ENCODE assay signal across 19 mouse cellular contexts in genomic region chr9:120081967-120082366, GRCm38 (mm10). TPM values are rescaled to one million over a fixed set of nuclear protein-coding genes. Genes with fewer than 3 reads are reported as not detected.
DNase-seq lines count a peak whose midpoint lies in the region; ATAC-seq and TF ChIP-seq lines count a peak whose summit lies in the region.
"Had no signal": no experiment of that assay in that cellular context is flagged by ENCODE, and none has a peak within 500 bp of the region (broad histone marks: within the 10 kb centered on the region; RNA-seq: fewer than 3 reads in every experiment).

No protein-coding gene starts in this region.

- peak; percentile 69 to 79 for DNase-seq in cerebellum, postnatal 14 days
- DNase-seq in left cerebral cortex, postnatal 14 days (ENCODE audit: low spot score in 2 of 2) = peak; percentile 30 to 31
- no peak for DNase-seq in left cerebral cortex, adult 8-10 months (ENCODE audit: low spot score in 2 of 2)
- peak; percentile 51 to 81 for DNase-seq in layer of hippocampus, adult 2 months (ENCODE audit: low spot score in 2 of 2)
- DNase-seq in left cerebral cortex, postnatal 4 days = peak; percentile 72
- DNase-seq in adrenal gland, postnatal 36 days = no peak
- no peak for DNase-seq in spleen, postnatal 14 days (ENCODE audit: low spot score in 2 of 2)
- DNase-seq: adrenal gland, adult 2 months; lung, postnatal 14 days; spleen, adult 18-20 months; thymus, adult 2 months had no signal

- no peak for TF ChIP-seq CTCF in layer of hippocampus, adult 2 months (conservative IDR thresholded peaks at IDR 0.05)

- peak overlapping the region; percentile 81 for H3K27ac ChIP-seq in layer of hippocampus, adult 2 months
- H3K27ac ChIP-seq: embryonic facial prominence, embryonic 15.5 days; neural tube, embryonic 15.5 days; stomach, embryonic 15.5 days had no signal

- no peak overlapping the region for H3K4me3 ChIP-seq in layer of hippocampus, adult 2 months
- H3K4me3 ChIP-seq: embryonic facial prominence, embryonic 15.5 days; neural tube, embryonic 15.5 days; stomach, embryonic 15.5 days had no signal

- ATAC-seq in cerebellum, adult (ENCODE audit: insufficient number of reproducible peaks, low FRiP score, low TSS enrichment) = no peak
- ATAC-seq: liver, postnatal 0 days had no signal

- intact Hi-C loops in left cerebral cortex, postnatal 14 days (cut with DNase I) = no loop called here
- intact Hi-C loops in left cerebral cortex, postnatal 4 days (cut with DNase I) = no loop called here

RNA-seq across cellular contexts. Expression of gene Ccr8, which starts 9.9 kb away (rescaled TPM):
- not detected for total RNA-seq in left cerebral cortex, postnatal 14 days (2021)
- total RNA-seq in left cerebral cortex, adult 8-10 months (2022) = not detected
- not detected for total RNA-seq in layer of hippocampus, adult 2 months (2021)
- not detected for total RNA-seq in left cerebral cortex, postnatal 4 days (2021)
- not detected for total RNA-seq in adrenal gland, postnatal 36 days (2021)
- total RNA-seq: adrenal gland, adult 2 months; left cerebral cortex, postnatal 10 days; MEL had no signal

RNA-seq across cellular contexts. Expression of gene Cx3cr1, which starts 12.3 kb away (rescaled TPM):
- 10 to 100 TPM; 34.9 to 36.7 TPM for total RNA-seq in left cerebral cortex, postnatal 14 days (2021)
- total RNA-seq in left cerebral cortex, adult 8-10 months (2022) = 10 to 100 TPM; 33.1 to 69.0 (median 47.4) TPM
- total RNA-seq in layer of hippocampus, adult 2 months (2021) = 10 to 100 TPM; 30.8 to 31.7 TPM
- total RNA-seq in left cerebral cortex, postnatal 4 days (2021) = 10 to 100 TPM in 1 of 2 experiments, 1 to 10 TPM in 1; 9.7 to 11.2 TPM
- 1 to 10 TPM; 3.4 to 6.8 TPM for total RNA-seq in adrenal gland, postnatal 36 days (2021)
- total RNA-seq: MEL had no signal

RNA-seq across cellular contexts. Expression of gene Slc25a38, which starts 28.2 kb away (rescaled TPM):
- 10 to 100 TPM; 24.2 to 27.0 TPM for total RNA-seq in left cerebral cortex, postnatal 14 days (2021)
- 10 to 100 TPM; 21.0 to 24.1 (median 22.5) TPM for total RNA-seq in left cerebral cortex, adult 8-10 months (2022)
- total RNA-seq in layer of hippocampus, adult 2 months (2021) = 10 to 100 TPM; 26.1 to 26.4 TPM
- total RNA-seq in left cerebral cortex, postnatal 4 days (2021) = 10 to 100 TPM; 24.7 to 27.1 TPM
- 10 to 100 TPM; 23.4 to 23.8 TPM for total RNA-seq in adrenal gland, postnatal 36 days (2021)

RNA-seq across cellular contexts. Expression of gene Rpsa, which starts 45.5 kb away (rescaled TPM):
- 100 to 1,000 TPM; 505 to 517 TPM for total RNA-seq in left cerebral cortex, postnatal 14 days (2021)
- 100 to 1,000 TPM; 420 to 493 (median 451) TPM for total RNA-seq in left cerebral cortex, adult 8-10 months (2022)
- total RNA-seq in layer of hippocampus, adult 2 months (2021) = 100 to 1,000 TPM; 440 to 441 TPM
- 1,000 to 10,000 TPM in 1 of 2 experiments, 100 to 1,000 TPM in 1; 996 to 1,006 TPM for total RNA-seq in left cerebral cortex, postnatal 4 days (2021)
- 100 to 1,000 TPM; 746 to 780 TPM for total RNA-seq in adrenal gland, postnatal 36 days (2021)

RNA-seq across cellular contexts. Expression of gene Xirp1, which starts 58.6 kb away (rescaled TPM):
- total RNA-seq in left cerebral cortex, postnatal 14 days (2021) = under 1 TPM; 0.08 to 0.09 TPM
- under 1 TPM; 0.07 to 0.51 (median 0.31) TPM for total RNA-seq in left cerebral cortex, adult 8-10 months (2022)
- total RNA-seq in layer of hippocampus, adult 2 months (2021) = under 1 TPM; 0.10 to 0.23 TPM
- under 1 TPM in 1 of 2 experiments, not detected in 1; 0.06 TPM for total RNA-seq in left cerebral cortex, postnatal 4 days (2021)
- under 1 TPM; 0.33 to 0.53 TPM for total RNA-seq in adrenal gland, postnatal 36 days (2021)
- total RNA-seq: hematopoietic stem cell, adult 5-6 weeks; MEL had no signal

Comparison
In these comparisons a context has a peak if more than half of its experiments do, and no peak if none do; other contexts are left out.
1. DNase-seq: peak in cerebellum, postnatal 14 days (2 of 2), left cerebral cortex, postnatal 14 days (2 of 2), layer of hippocampus, adult 2 months (2 of 2) and left cerebral cortex, postnatal 4 days (single experiment); none in left cerebral cortex, adult 8-10 months (0 of 2), adrenal gland, postnatal 36 days (0 of 2) and spleen, postnatal 14 days (0 of 2).